Mouse (Mus musculus): Measurements from ENCODE around the gene Susd5. TPM values are rescaled to one million over a fixed set of nuclear protein-coding genes. Genes with fewer than 3 reads are reported as not detected.
"Not testable (repeated sequence)": the region's sequence is repeated elsewhere in the genome, so short reads cannot be mapped to it uniquely, and the experiment has no call there.

The Susd5 gene
- polyA plus RNA-seq, 1 experiment: 0.43 TPM

- DNase-seq (ENCODE audit: low read depth): no peak
These were observed 16.7 kb downstream of the Susd5 start for GRCm38 (mm10) chr9:114073681-114074080.

GRCm38 (mm10) chr9:114086422-114086821, 29.5 kb downstream of the Susd5 start:
- no peak for DNase-seq (ENCODE audit: low read depth)

GRCm38 (mm10) chr9:114087106-114087815, 30.3 kb downstream of the Susd5 start:
- no peak for DNase-seq (ENCODE audit: low read depth)

GRCm38 (mm10) chr9:114088885-114089284, 31.9 kb downstream of the Susd5 start:
- DNase-seq (ENCODE audit: low read depth): not testable (repeated sequence)

- DNase-seq (ENCODE audit: low read depth): not testable (repeated sequence)
These were observed 35.2 kb downstream of the Susd5 start for GRCm38 (mm10) chr9:114092188-114092587.

GRCm38 (mm10) chr9:114094854-114095253, 37.9 kb downstream of the Susd5 start:
- DNase-seq (ENCODE audit: low read depth): no peak

- no peak for DNase-seq (ENCODE audit: low read depth)
These were observed 41.9 kb downstream of the Susd5 start for GRCm38 (mm10) chr9:114098716-114099302.

- no peak for DNase-seq (ENCODE audit: low read depth)
These were observed 53.3 kb downstream of the Susd5 start for GRCm38 (mm10) chr9:114110268-114110667.

GRCm38 (mm10) chr9:114111161-114111560, 54.2 kb downstream of the Susd5 start:
- DNase-seq (ENCODE audit: low read depth): no peak

GRCm38 (mm10) chr9:114112226-114112625, 55.3 kb downstream of the Susd5 start:
- no peak for DNase-seq (ENCODE audit: low read depth)

- DNase-seq (ENCODE audit: low read depth): no peak
These were observed 57.1 kb downstream of the Susd5 start for GRCm38 (mm10) chr9:114113911-114114623.

GRCm38 (mm10) chr9:114116672-114117071, 59.7 kb downstream of the Susd5 start:
- DNase-seq (ENCODE audit: low read depth): not testable (repeated sequence)

GRCm38 (mm10) chr9:114122862-114123261, 65.9 kb downstream of the Susd5 start:
- DNase-seq (ENCODE audit: low read depth): not testable (repeated sequence)

- not testable (repeated sequence) for DNase-seq (ENCODE audit: low read depth)
These were observed 72.4 kb downstream of the Susd5 start for GRCm38 (mm10) chr9:114129273-114129835.

Other genes starting within 250 kb of the Susd5 start
- 41.0 and 42.8 TPM in 2 replicates for gene Ubp1, start 126.2 kb upstream of the Susd5 start, polyA plus RNA-seq (2012; rRNA removed)
- 2.7 and 3.8 TPM in 2 replicates for gene Fbxl2, start 10.9 kb upstream of the Susd5 start, polyA plus RNA-seq (2012; rRNA removed)

All from gonadal fat pad, adult 2 months (tissue).